Mouse (Mus musculus) forebrain, embryonic 11.5 days (tissue): Measurements from ENCODE around the gene Toe1. TPM values are rescaled to one million over a fixed set of nuclear protein-coding genes. Genes with fewer than 3 reads are reported as not detected.
A peak's percentile ranks its signal among the peaks of the same experiment; 100 is the strongest.
"Not testable (repeated sequence)": the region's sequence is repeated elsewhere in the genome, so short reads cannot be mapped to it uniquely, and the experiment has no call there.

Experiments
- ATAC-seq: fragments of 200-750 bp; cut with Nextera tagmentation; replicated peaks from 2 replicates; pipeline ENCODE4 v1.8.0; 2017; ENCODE audit warnings: moderate TSS enrichment; ENCODE audit not compliant: low FRiP score
- DNase-seq: peaks from one replicate; pipeline ENCODE4 v3.0.0-alpha.2; 2017; ENCODE audit warnings: low spot score
- H3K27ac ChIP-seq: fragments of 300-500 bp; sonication (generic); 2 replicates; pipeline ENCODE4 v1.5.1; 2014; ENCODE audit warnings: low read depth, low read length
- H3K27me3 ChIP-seq: fragments of 300-500 bp; sonication (generic); 2 replicates; pipeline ENCODE4 v1.6.1; 2014; ENCODE audit warnings: mild to moderate bottlenecking, low read length, mixed read lengths; ENCODE audit not compliant: control insufficient read depth, insufficient read depth
- H3K36me3 ChIP-seq: fragments of 300-500 bp; sonication (generic); 2 replicates; pipeline ENCODE4 v1.6.1; 2014; ENCODE audit warnings: mild to moderate bottlenecking, low read length, moderate library complexity, mixed read lengths; ENCODE audit not compliant: control insufficient read depth, insufficient read depth
- H3K4me1 ChIP-seq: fragments of 300-500 bp; sonication (generic); replicated peaks from 2 replicates; pipeline ENCODE4 v1.6.1; 2014; ENCODE audit warnings: low read length, mixed read lengths; ENCODE audit not compliant: control insufficient read depth, insufficient read depth
- H3K4me2 ChIP-seq: fragments of 300-500 bp; sonication (generic); 2 replicates; pipeline ENCODE4 v1.6.1; 2014; ENCODE audit warnings: low read depth, mild to moderate bottlenecking, low read length, moderate library complexity, mixed read lengths; ENCODE audit not compliant: severe bottlenecking
- H3K4me3 ChIP-seq: fragments of 300-500 bp; sonication (generic); 2 replicates; pipeline ENCODE4 v1.5.1; 2014; ENCODE audit warnings: low read depth, low read length
- H3K9ac ChIP-seq: fragments of 300-500 bp; sonication (generic); 2 replicates; pipeline ENCODE4 v1.6.1; 2014; ENCODE audit warnings: low read length
- H3K9me3 ChIP-seq: fragments of 300-500 bp; sonication (generic); 2 replicates; pipeline ENCODE4 v1.6.1; 2016; ENCODE audit warnings: low read length, mixed read lengths; ENCODE audit not compliant: control insufficient read depth
- WGBS: fragments of 180-500 bp; shearing (Covaris S2); extraction: QIAGEN DNeasy Blood & Tissue Kit; methylation state at CpG from one replicate; pipeline ENCODE4 v1.1.7; 2014; 5-methylcytosine and 5-hydroxymethylcytosine counted together
- polyA plus RNA-seq: library from polyadenylated mRNA; unstranded; fragments of >200 nt; fragmentation: Nextera tagmentation; extraction: Ambion mirVana; gene quantifications from 2 replicates; pipeline ENCODE4 v1.2.1, GENCODE M21; 2014

The Toe1 gene
- polyA plus RNA-seq, result 34.3 and 37.0 TPM in 2 replicates

DNA sequence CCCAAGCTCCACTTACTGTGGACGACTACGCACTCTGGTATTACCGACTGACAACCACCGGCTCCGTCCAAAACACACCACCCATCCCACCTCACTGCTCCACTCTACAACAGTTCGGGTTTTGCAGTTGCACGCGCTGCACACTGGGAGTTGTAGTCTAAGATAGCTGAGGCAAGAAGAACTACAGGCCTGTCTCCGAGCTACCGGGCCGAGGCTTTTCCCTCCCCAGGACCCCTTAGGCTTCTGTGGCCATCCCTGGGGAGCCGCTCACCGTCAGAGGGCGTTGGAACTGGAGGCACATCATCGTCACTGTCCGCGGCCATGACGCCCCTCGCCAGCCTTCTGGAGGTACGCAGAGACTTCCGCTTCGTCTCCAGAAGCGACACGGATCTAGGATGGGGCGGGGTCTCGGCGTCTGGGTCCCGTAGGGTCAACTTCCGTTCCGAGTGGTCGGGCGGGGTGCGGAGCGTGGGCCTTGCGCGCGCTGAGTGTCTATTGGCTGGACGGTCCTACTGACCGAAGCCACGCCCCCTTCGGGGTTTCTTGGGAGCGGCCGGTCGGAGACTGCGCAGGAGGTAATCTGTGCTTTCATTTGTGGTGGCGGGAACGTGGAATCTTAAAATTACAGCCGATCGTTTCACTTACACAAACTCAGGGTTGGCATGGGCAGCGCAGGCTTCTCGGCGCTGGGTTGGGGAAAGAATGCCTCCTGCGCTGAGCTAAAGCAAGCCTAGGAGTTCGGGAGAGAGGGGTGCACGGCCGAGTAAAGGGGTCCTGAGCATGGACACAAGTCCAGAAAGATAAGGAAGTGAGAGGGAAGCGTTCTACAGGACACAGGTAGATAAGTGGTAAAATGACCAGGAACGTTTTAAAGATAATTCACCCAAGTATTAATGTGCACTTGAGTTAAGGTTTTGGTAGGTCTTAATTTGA, at the start of gene Toe1, which contains the start of gene Mutyh:
Gene Toe1, minus strand, starts transcription at position 444 of the 933 bp plus-strand sequence.
Gene Mutyh, plus strand, starts transcription at position 527 of the 933 bp plus-strand sequence.
- ATAC-seq, result peak; percentile 97

DNA sequence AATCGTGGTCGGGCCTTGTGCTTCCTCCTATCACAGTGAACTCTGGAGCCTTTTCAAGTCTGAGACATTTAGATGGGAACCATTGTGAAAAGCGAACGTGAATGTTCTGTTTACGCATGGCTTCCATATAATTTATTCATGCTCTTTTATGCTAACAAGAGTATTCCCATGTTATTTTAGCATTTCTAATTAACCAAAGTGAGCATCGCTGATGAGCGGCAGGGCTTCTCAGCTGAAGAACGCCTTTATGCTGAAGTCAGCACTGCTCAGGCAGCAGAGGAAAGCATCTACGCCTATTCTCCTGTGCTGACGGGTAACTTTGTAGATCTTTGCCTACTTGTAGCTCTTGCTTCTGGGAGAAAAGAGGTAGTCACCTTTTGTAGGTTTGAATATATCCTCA, 49.8 kb upstream of the Toe1 start:
- Histone ChIP-seq H3K27me3 (no peaks in the 10 kb centered on the region), H3K36me3 (no peaks in the 10 kb centered on the region), H3K9me3 (no peaks in the 10 kb centered on the region), H3K4me3 (no peak overlapping the region), H3K4me2 (no peak overlapping the region), H3K4me1 (peaks cover 3% of the 10 kb centered on the region; the same call in 1 of the 2 replicates), H3K9ac (no peak overlapping the region), H3K27ac (no peak overlapping the region)
- DNase-seq (no peak), ATAC-seq (no peak)
- WGBS, result 67% methylated on average over 10 of the region's 10 CpGs

More for the DNA sequence above, at the start of gene Toe1, which contains the start of gene Mutyh:
- H3K27ac ChIP-seq, result peak within 1 kb of the TSS; percentile 72
- no peaks in the 10 kb centered on the region for H3K9me3 ChIP-seq
- H3K4me3 ChIP-seq, result peak within 1 kb of the TSS; percentile 39
- peak within 1 kb of the TSS; percentile 50 for H3K9ac ChIP-seq
- peaks cover 3% of the 10 kb centered on the region; the same call in 1 of the 2 replicates for H3K36me3 ChIP-seq
- H3K27me3 ChIP-seq, result no peaks in the 10 kb centered on the region
- H3K4me2 ChIP-seq, result peak within 1 kb of the TSS; percentile 61
- under 1% methylated on average over 58 of the region's 58 CpGs for WGBS
- peaks cover 3% of the 10 kb centered on the region; the same call in 1 of the 2 replicates for H3K4me1 ChIP-seq
- DNase-seq, result peak; percentile 99

DNA sequence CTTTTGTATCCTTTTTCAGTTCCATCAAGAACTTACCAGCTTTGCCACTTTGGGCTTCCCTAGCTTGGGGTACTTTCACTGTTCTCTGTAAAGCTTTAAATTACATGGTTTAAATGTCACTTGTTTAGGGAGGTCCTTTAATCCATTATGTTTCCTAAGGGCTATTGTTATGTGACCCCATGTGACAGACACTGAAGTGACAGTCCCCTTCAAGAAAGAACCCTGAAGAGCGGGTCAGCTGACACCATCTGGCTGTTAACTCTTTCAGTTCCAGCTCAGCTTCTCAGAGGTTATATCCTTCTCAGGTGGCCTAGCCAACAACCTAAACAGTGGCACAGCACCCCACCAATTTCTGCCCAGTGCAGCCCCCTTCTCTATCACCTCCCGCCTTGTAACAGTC, 46.8 kb upstream of the Toe1 start:
- DNase-seq, result no peak

DNA sequence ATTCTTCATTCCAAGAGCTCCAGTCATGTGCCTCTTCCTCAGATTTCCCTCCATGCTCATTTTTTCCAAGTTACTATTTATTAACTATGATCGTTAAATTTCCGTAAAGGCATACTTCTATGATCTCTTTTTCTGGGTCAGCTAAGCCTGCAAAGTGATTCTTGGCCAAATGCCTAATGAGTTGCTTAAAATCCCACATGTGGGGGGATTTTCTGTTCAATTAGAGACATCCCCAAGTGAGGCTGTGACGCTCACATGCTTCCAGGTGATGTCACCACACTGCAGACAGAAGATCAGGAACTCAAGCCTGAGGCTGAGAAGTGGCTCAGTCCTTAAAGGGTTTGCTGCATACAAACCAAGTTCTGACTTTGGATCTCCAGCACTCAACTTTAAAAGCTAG, 42.5 kb upstream of the Toe1 start:
- Histone ChIP-seq H3K9me3 (no peaks in the 10 kb centered on the region), H3K4me1 (peaks cover 3% of the 10 kb centered on the region; the same call in 1 of the 2 replicates), H3K4me2 (no peak overlapping the region), H3K36me3 (no peaks in the 10 kb centered on the region), H3K27me3 (no peaks in the 10 kb centered on the region), H3K4me3 (no peak overlapping the region), H3K9ac (no peak overlapping the region), H3K27ac (no peak overlapping the region)
- DNase-seq (no peak), ATAC-seq (no peak)
- WGBS, result 73% methylated on average over 3 of the region's 3 CpGs

More for the DNA sequence above, 46.8 kb upstream of the Toe1 start:
- Histone ChIP-seq H3K9ac (no peak overlapping the region), H3K9me3 (no peaks in the 10 kb centered on the region), H3K4me1 (peaks cover 3% of the 10 kb centered on the region; the same call in 1 of the 2 replicates), H3K4me2 (no peak overlapping the region), H3K27me3 (no peaks in the 10 kb centered on the region), H3K27ac (no peak overlapping the region), H3K36me3 (no peaks in the 10 kb centered on the region), H3K4me3 (no peak overlapping the region)
- ATAC-seq, result 0 out of 2 replicates have a peak, but pooled peaks have one; percentile 33
- 19% methylated on average over 2 of the region's 2 CpGs for WGBS

DNA sequence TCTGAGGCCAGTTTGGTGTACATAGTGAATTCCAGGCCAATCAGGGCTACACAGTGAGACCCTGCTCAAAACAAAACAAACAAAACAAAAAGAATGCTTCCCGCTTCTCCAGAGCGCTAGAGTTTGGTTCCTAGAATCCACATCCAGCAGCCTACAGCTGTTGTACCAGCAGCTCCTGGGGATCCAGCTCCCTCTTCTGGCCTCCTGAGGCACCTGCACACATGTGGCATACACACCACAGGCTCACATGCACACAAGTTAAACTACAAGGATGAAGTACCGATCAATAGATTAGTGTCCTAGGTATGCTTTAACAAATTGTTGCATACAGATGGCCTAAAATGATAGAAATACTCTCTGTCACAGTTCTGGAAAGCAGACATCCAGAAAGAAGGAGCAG, 36.9 kb upstream of the Toe1 start:
- DNase-seq (no peak), ATAC-seq (no peak)
- WGBS, result 94% methylated on average over 3 of the region's 3 CpGs

DNA sequence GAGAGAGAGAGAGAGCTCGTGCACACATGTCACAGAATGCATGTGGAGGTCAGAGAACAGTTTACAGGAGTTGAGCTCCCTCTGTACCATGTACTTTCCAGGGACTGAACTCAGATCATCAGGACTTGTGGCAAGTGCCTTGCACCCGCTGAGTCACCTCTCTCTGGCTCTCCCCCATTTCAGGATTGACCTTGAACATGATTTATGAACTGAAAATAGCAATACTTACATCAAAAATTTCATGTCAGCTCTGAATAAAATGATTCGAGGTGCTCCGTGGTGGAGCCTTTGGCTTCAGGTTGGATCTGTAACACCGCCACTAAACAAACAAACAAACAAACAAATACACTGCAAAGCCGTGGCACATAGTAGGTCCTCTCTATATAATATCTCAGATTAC, 33.4 kb upstream of the Toe1 start:
- no peak for DNase-seq
- no peak overlapping the region for H3K9ac ChIP-seq
- H3K4me1 ChIP-seq, result no peaks in the 10 kb centered on the region
- H3K27me3 ChIP-seq, result no peaks in the 10 kb centered on the region
- H3K9me3 ChIP-seq, result no peaks in the 10 kb centered on the region
- H3K4me3 ChIP-seq, result no peak overlapping the region
- ATAC-seq, result no peak
- 88% methylated on average over 6 of the region's 6 CpGs for WGBS
- no peaks in the 10 kb centered on the region for H3K36me3 ChIP-seq
- no peak overlapping the region for H3K27ac ChIP-seq
- no peak overlapping the region for H3K4me2 ChIP-seq

More for the DNA sequence above, 36.9 kb upstream of the Toe1 start:
- no peaks in the 10 kb centered on the region for H3K9me3 ChIP-seq
- no peak overlapping the region for H3K27ac ChIP-seq
- no peak overlapping the region for H3K9ac ChIP-seq
- no peaks in the 10 kb centered on the region for H3K36me3 ChIP-seq
- H3K27me3 ChIP-seq, result no peaks in the 10 kb centered on the region
- H3K4me3 ChIP-seq, result no peak overlapping the region
- H3K4me2 ChIP-seq, result no peak overlapping the region
- no peaks in the 10 kb centered on the region for H3K4me1 ChIP-seq

DNA sequence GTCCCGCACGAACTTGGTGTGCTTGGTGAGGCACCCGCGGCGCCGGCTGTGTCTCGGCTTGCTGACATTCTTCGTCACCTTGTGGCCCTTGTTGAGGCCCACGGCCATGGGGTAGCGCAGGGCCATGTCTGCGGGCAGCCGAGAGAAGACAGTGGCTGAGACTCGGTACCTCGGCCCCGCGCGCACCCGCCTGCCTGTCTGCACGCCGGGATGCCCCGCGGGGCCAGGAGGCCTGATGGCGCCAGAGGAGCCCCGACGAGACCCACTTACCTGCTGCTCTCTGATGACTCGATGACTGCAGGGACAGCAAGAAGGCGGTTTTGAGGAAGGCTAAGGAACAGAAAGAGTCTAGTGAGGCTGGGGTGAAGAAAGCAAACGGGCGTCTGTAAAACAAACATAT, 32.7 kb upstream of the Toe1 start:
- H3K9me3 ChIP-seq, H3K4me3 ChIP-seq, H3K4me2 ChIP-seq, H3K27me3 ChIP-seq, H3K9ac ChIP-seq, H3K4me1 ChIP-seq, DNase-seq, H3K36me3 ChIP-seq, H3K27ac ChIP-seq, ATAC-seq: not testable (repeated sequence)
- 43% methylated on average over 20 of the region's 29 CpGs for WGBS

DNA sequence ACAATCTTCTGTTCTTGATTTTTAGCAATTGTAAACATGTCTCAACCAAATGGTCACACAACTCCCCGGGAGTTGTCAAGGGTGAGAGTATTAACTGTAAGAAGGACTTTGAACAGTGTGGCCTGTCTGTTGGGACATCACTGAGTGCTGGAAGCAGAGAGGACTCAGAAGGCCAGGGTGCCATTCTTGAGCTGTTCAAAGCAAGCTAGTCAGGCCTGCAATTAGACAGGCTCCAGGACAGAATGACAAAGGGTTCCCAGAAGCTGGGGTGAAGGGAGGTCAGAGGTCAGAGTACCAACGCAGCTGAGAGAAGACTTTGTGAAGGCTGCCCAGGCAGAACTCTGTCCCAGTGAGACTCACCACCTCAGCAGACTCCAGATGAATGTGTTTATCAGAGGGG, 31.6 kb upstream of the Toe1 start:
- no peak overlapping the region for H3K27ac ChIP-seq
- ATAC-seq (no peak), DNase-seq (no peak)

More for the DNA sequence above, 31.6 kb upstream of the Toe1 start:
- 24% methylated on average over 2 of the region's 2 CpGs for WGBS
- Histone ChIP-seq H3K9ac (no peak overlapping the region), H3K27me3 (no peaks in the 10 kb centered on the region), H3K9me3 (no peaks in the 10 kb centered on the region), H3K36me3 (no peaks in the 10 kb centered on the region), H3K4me1 (no peaks in the 10 kb centered on the region), H3K4me2 (no peak overlapping the region), H3K4me3 (no peak overlapping the region)
